Mouse (Mus musculus) forebrain, embryonic 16.5 days (tissue): ENCODE results near the gene Akap7. TPM values are rescaled to one million over a fixed set of nuclear protein-coding genes. Genes with fewer than 3 reads are reported as not detected.
A peak's percentile ranks its signal among the peaks of the same experiment; 100 is the strongest.
"Not testable (repeated sequence)": the region's sequence is repeated elsewhere in the genome, so short reads cannot be mapped to it uniquely, and the experiment has no call there.

Source experiments
- ATAC-seq: fragments of 200-750 bp; cut with Nextera tagmentation; 2 replicates; pipeline ENCODE4 v1.8.0; 2017; ENCODE audit warnings: mild to moderate bottlenecking, moderate library complexity
- H3K27ac ChIP-seq: fragments of 300-500 bp; sonication (generic); 2 replicates; pipeline ENCODE4 v1.5.1; 2014; ENCODE audit warnings: low read length, control low read depth
- H3K27me3 ChIP-seq: fragments of 300-500 bp; sonication (generic); replicated peaks from 2 replicates; pipeline ENCODE4 v1.6.1; 2014; ENCODE audit warnings: low read length; ENCODE audit not compliant: control insufficient read depth, insufficient read depth
- H3K36me3 ChIP-seq: fragments of 300-500 bp; sonication (generic); 2 replicates; pipeline ENCODE4 v1.6.1; 2014; ENCODE audit not compliant: control insufficient read depth, insufficient read depth
- H3K4me1 ChIP-seq: fragments of 300-500 bp; sonication (generic); replicated peaks from 2 replicates; pipeline ENCODE4 v1.6.1; 2014; ENCODE audit warnings: low read length; ENCODE audit not compliant: control insufficient read depth, insufficient read depth
- H3K4me2 ChIP-seq: fragments of 300-500 bp; sonication (generic); 2 replicates; pipeline ENCODE4 v1.6.1; 2014; ENCODE audit warnings: mild to moderate bottlenecking, low read length, control low read depth
- H3K4me3 ChIP-seq: fragments of 300-500 bp; sonication (generic); replicated peaks from 2 replicates; pipeline ENCODE4 v1.5.1; 2014; ENCODE audit warnings: mild to moderate bottlenecking, low read length, control low read depth
- H3K9ac ChIP-seq: fragments of 300-500 bp; sonication (generic); replicated peaks from 2 replicates; pipeline ENCODE4 v1.6.1; 2014; ENCODE audit warnings: low read depth, low read length, control low read depth
- H3K9me3 ChIP-seq: fragments of 300-500 bp; sonication (generic); 2 replicates; pipeline ENCODE4 v1.6.1; 2016; ENCODE audit warnings: low read length; ENCODE audit not compliant: control insufficient read depth
- WGBS: fragments of 180-500 bp; shearing (Covaris S2); extraction: QIAGEN DNeasy Blood & Tissue Kit; methylation state at CpG from one replicate; pipeline ENCODE4 v1.1.7; 2014; 5-methylcytosine and 5-hydroxymethylcytosine counted together
- polyA plus RNA-seq: library from polyadenylated mRNA; unstranded; fragments of >200 nt; fragmentation: Nextera tagmentation; extraction: Ambion mirVana; gene quantifications from 2 replicates; pipeline ENCODE4 v1.2.1, GENCODE M21; 2015

The Akap7 gene
- polyA plus RNA-seq, 1 experiment from 2014 or later = 33.3 TPM

GRCm38 (mm10) chr10:25174872-25175271, 132.8 kb downstream of the Akap7 start:
- no peak overlapping the region for H3K27ac ChIP-seq
- 86% methylated on average over 2 of the region's 2 CpGs for WGBS
- no peak overlapping the region for H3K4me3 ChIP-seq
- H3K27me3 ChIP-seq = no peaks in the 10 kb centered on the region
- ATAC-seq = no peak
- no peaks in the 10 kb centered on the region for H3K4me1 ChIP-seq
- H3K4me2 ChIP-seq = no peak overlapping the region
- no peaks in the 10 kb centered on the region for H3K36me3 ChIP-seq
- H3K9ac ChIP-seq = no peak overlapping the region
- no peaks in the 10 kb centered on the region for H3K9me3 ChIP-seq

- no peak overlapping the region for H3K9ac ChIP-seq
- H3K9me3 ChIP-seq = no peaks in the 10 kb centered on the region
- no peak overlapping the region for H3K27ac ChIP-seq
- H3K4me1 ChIP-seq = no peaks in the 10 kb centered on the region
- no peak for ATAC-seq
- H3K4me2 ChIP-seq = no peak overlapping the region
- no peak overlapping the region for H3K4me3 ChIP-seq
- no peaks in the 10 kb centered on the region for H3K27me3 ChIP-seq
- 75% methylated on average over 6 of the region's 6 CpGs for WGBS
- H3K36me3 ChIP-seq = no peaks in the 10 kb centered on the region
These were observed 140.1 kb downstream of the Akap7 start for GRCm38 (mm10) chr10:25167365-25168194.

- H3K27me3 ChIP-seq, H3K36me3 ChIP-seq: not testable (repeated sequence)
These were observed 144.2 kb downstream of the Akap7 start for GRCm38 (mm10) chr10:25163510-25163909.

GRCm38 (mm10) chr10:25161701-25162100, 146.0 kb downstream of the Akap7 start:
- Histone ChIP-seq H3K27me3 (no peaks in the 10 kb centered on the region), H3K4me2 (no peak overlapping the region), H3K4me3 (no peak overlapping the region), H3K36me3 (no peaks in the 10 kb centered on the region), H3K9ac (no peak overlapping the region), H3K9me3 (no peaks in the 10 kb centered on the region), H3K27ac (no peak overlapping the region), H3K4me1 (no peaks in the 10 kb centered on the region)
- ATAC-seq = no peak
- 88% methylated on average over 2 of the region's 2 CpGs for WGBS

More at GRCm38 (mm10) chr10:25163510-25163909, 144.2 kb downstream of the Akap7 start:
- ATAC-seq, H3K4me2 ChIP-seq, H3K27ac ChIP-seq, H3K4me3 ChIP-seq, H3K9me3 ChIP-seq, H3K9ac ChIP-seq, H3K4me1 ChIP-seq: not testable (repeated sequence)
- WGBS = 24% methylated on average over 3 of the region's 3 CpGs

- ATAC-seq = no peak
- 90% methylated on average over 5 of the region's 5 CpGs for WGBS
- Histone ChIP-seq H3K9ac (no peak overlapping the region), H3K4me1 (no peaks in the 10 kb centered on the region), H3K9me3 (no peaks in the 10 kb centered on the region), H3K27ac (no peak overlapping the region), H3K36me3 (no peaks in the 10 kb centered on the region), H3K27me3 (no peaks in the 10 kb centered on the region), H3K4me3 (no peak overlapping the region), H3K4me2 (no peak overlapping the region)
These were observed 149.0 kb downstream of the Akap7 start for GRCm38 (mm10) chr10:25158651-25159050.

GRCm38 (mm10) chr10:25157339-25157738, 150.3 kb downstream of the Akap7 start:
- H3K4me1 ChIP-seq = no peaks in the 10 kb centered on the region
- no peak overlapping the region for H3K4me3 ChIP-seq
- ATAC-seq = no peak
- no peak overlapping the region for H3K27ac ChIP-seq
- H3K9me3 ChIP-seq = no peaks in the 10 kb centered on the region
- no peaks in the 10 kb centered on the region for H3K36me3 ChIP-seq
- H3K9ac ChIP-seq = no peak overlapping the region
- H3K4me2 ChIP-seq = no peak overlapping the region
- H3K27me3 ChIP-seq = no peaks in the 10 kb centered on the region

GRCm38 (mm10) chr10:25154225-25154624, 153.4 kb downstream of the Akap7 start:
- no peak overlapping the region for H3K9ac ChIP-seq
- H3K27me3 ChIP-seq = no peaks in the 10 kb centered on the region
- 77% methylated on average over 6 of the region's 6 CpGs for WGBS
- no peak overlapping the region for H3K4me2 ChIP-seq
- H3K27ac ChIP-seq = no peak overlapping the region
- H3K4me1 ChIP-seq = no peaks in the 10 kb centered on the region
- no peak for ATAC-seq
- H3K9me3 ChIP-seq = no peaks in the 10 kb centered on the region
- no peaks in the 10 kb centered on the region for H3K36me3 ChIP-seq
- H3K4me3 ChIP-seq = no peak overlapping the region

GRCm38 (mm10) chr10:25151172-25151800, 156.4 kb downstream of the Akap7 start:
- no peak overlapping the region for H3K4me3 ChIP-seq
- H3K36me3 ChIP-seq = no peaks in the 10 kb centered on the region
- no peak for ATAC-seq
- no peak overlapping the region for H3K4me2 ChIP-seq
- H3K9ac ChIP-seq = no peak overlapping the region
- no peaks in the 10 kb centered on the region for H3K4me1 ChIP-seq
- no peaks in the 10 kb centered on the region for H3K27me3 ChIP-seq
- no peak overlapping the region for H3K27ac ChIP-seq
- no peaks in the 10 kb centered on the region for H3K9me3 ChIP-seq
- 90% methylated on average over 7 of the region's 7 CpGs for WGBS

- H3K4me1 ChIP-seq = peaks cover 3% of the 10 kb centered on the region
- H3K9me3 ChIP-seq = no peaks in the 10 kb centered on the region
- no peaks in the 10 kb centered on the region for H3K36me3 ChIP-seq
- H3K4me2 ChIP-seq = peak overlapping the region; percentile 38
- H3K9ac ChIP-seq = peak overlapping the region; percentile 39
- no peaks in the 10 kb centered on the region for H3K27me3 ChIP-seq
- 55% methylated on average over 12 of the region's 12 CpGs for WGBS
- H3K27ac ChIP-seq = peak overlapping the region; percentile 55; the same call in 1 of the 2 replicates
- H3K4me3 ChIP-seq = peak overlapping the region; percentile 28
- peak; percentile 73 for ATAC-seq
These were observed 161.8 kb downstream of the Akap7 start for GRCm38 (mm10) chr10:25145851-25146250.
